Mouse (Mus musculus) midbrain, postnatal 0 days (tissue): ENCODE measurements around the gene Muc1. TPM values are rescaled to one million over a fixed set of nuclear protein-coding genes. Genes with fewer than 3 reads are reported as not detected.

ENCODE experiments used
- ATAC-seq: fragments of 200-750 bp; cut with Nextera tagmentation; 2 replicates; pipeline ENCODE4 v1.8.0; 2017; ENCODE audit warnings: moderate number of reproducible peaks, mild to moderate bottlenecking, moderate TSS enrichment, moderate library complexity; ENCODE audit not compliant: low FRiP score
- DNase-seq: peaks from one replicate; pipeline ENCODE4 v3.0.0-alpha.2; 2015; ENCODE audit warnings: low spot score
- H3K27ac ChIP-seq: fragments of 300-500 bp; sonication (generic); 2 replicates; pipeline ENCODE4 v1.5.1; 2014; ENCODE audit warnings: low read depth, mild to moderate bottlenecking, low read length, mixed read lengths
- H3K27me3 ChIP-seq: fragments of 300-500 bp; sonication (generic); 2 replicates; pipeline ENCODE4 v1.6.1; 2014; ENCODE audit warnings: low read length, control low read depth, mixed read lengths; ENCODE audit not compliant: insufficient read depth
- H3K36me3 ChIP-seq: fragments of 300-500 bp; sonication (generic); 2 replicates; pipeline ENCODE4 v1.6.1; 2014; ENCODE audit warnings: low read length, control low read depth, mixed read lengths; ENCODE audit not compliant: insufficient read depth
- H3K4me1 ChIP-seq: fragments of 300-500 bp; sonication (generic); 2 replicates; pipeline ENCODE4 v1.6.1; 2014; ENCODE audit warnings: mild to moderate bottlenecking, control low read depth, antibody characterized with exemption, low read length, mixed read lengths; ENCODE audit not compliant: insufficient read depth
- H3K4me2 ChIP-seq: fragments of 300-500 bp; sonication (generic); 2 replicates; pipeline ENCODE4 v1.6.1; 2014; ENCODE audit warnings: low read depth, mild to moderate bottlenecking, low read length, mixed read lengths; ENCODE audit not compliant: poor library complexity, severe bottlenecking
- H3K4me3 ChIP-seq: fragments of 300-500 bp; sonication (generic); 2 replicates; pipeline ENCODE4 v1.5.1; 2014; ENCODE audit warnings: low read depth, mild to moderate bottlenecking, low read length, moderate library complexity
- H3K9ac ChIP-seq: fragments of 300-500 bp; sonication (generic); replicated peaks from 2 replicates; pipeline ENCODE4 v1.6.1; 2014; ENCODE audit warnings: mild to moderate bottlenecking, low read length, moderate library complexity, mixed read lengths; ENCODE audit not compliant: poor library complexity, severe bottlenecking
- H3K9me3 ChIP-seq: fragments of 300-500 bp; sonication (generic); 2 replicates; pipeline ENCODE4 v1.6.1; 2016; ENCODE audit warnings: low read length, control low read depth
- CTCF ChIP-seq: IDR thresholded peaks from 2 replicates; pipeline ENCODE4 v1.5.1; 2016; ENCODE audit warnings: antibody characterized with exemption, mild to moderate bottlenecking
- WGBS: fragments of 180-500 bp; shearing (Covaris S2); extraction: QIAGEN DNeasy Blood & Tissue Kit; methylation state at CpG from one replicate; pipeline ENCODE4 v1.1.7; 2014; 5-methylcytosine and 5-hydroxymethylcytosine counted together
- polyA plus RNA-seq: library from polyadenylated mRNA; unstranded; fragments of >200 nt; fragmentation: Nextera tagmentation; extraction: Ambion mirVana; gene quantifications from 2 replicates; pipeline ENCODE4 v1.2.1, GENCODE M21; 2015
- total RNA-seq: library from RNA; depleted of rRNA; stranded (reverse); fragments of >200 nt; gene quantifications from 2 replicates; pipeline ENCODE4 v1.2.3, GENCODE M21; 2014

Gene Muc1
- total and polyA plus RNA-seq, 2 experiments from 2014 or later, result 0.52 to 3.8 TPM

DNA sequence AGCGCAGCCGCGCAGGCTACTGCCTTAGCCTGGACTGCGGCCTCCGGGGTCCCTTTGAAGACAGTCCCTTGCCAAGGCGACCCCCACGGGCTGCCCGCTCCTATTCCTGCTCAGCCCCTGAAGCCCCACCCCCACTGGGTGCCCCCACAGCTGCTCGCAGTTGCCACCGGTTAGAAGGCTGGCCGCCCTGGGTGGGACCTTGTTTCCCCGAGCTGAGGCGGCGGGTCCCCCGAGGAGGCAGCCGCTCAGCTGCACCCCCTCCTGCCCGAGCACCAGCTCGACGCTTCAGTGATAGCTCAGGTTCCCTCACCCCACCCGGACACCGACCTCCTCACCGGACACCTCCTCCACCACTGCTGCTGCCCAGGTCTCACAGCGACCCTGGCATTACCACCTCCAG is 41.7 kb upstream of the Muc1 start:
- no peaks in the 10 kb centered on the region for H3K27me3 ChIP-seq
- H3K4me2 ChIP-seq, result no peak overlapping the region

DNA sequence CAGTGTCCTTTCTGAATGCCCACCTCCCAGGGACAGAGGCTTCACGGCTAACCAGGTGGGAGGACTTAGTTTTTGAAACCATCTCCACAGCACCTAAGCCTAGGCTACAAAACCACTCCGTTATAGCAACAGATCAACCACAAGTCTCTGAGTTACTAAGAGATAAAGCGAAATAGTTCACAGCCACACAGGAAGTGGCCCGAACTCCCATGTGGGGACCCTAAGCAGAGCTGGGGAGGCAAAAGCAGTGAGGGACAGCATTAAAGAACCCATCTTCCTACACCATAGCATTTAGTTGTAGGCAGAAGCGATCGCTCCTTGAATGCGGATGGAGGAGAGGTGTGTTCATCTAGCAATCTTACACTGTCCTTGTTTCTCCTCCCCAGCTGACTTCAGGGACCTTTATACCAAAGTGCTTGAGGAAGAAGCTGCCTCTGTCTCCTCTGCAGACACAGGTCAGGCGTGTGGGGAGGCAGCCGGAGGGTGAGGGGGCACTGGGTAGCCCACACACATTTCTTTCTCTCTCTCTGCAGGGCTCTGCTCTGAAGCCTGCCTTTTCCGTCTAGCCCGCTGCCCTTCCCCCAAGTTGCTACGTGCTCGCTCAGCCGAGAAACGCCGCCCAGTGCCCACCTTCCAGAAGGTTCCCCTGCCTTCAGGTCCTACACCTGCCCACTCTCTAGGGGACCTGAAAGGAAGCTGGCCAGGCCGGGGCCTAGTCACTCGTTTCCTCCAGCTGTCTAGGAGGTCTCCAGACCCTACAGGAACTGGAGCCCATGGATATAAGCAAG is 41.0 kb upstream of the Muc1 start:
- DNase-seq (no peak), ATAC-seq (no peak)
- no peaks in the 10 kb centered on the region for H3K9me3 ChIP-seq
- no peak overlapping the region for H3K4me3 ChIP-seq
- H3K27ac ChIP-seq, result no peak overlapping the region
- no peak for TF ChIP-seq CTCF
- WGBS, result 57% methylated on average over 17 of the region's 18 CpGs
- H3K36me3 ChIP-seq, result peaks cover 18% of the 10 kb centered on the region; the same call in 1 of the 2 replicates
- no peak overlapping the region for H3K4me2 ChIP-seq
- no peaks in the 10 kb centered on the region for H3K27me3 ChIP-seq
- peaks cover 8% of the 10 kb centered on the region; the same call in 1 of the 2 replicates for H3K4me1 ChIP-seq
- no peak overlapping the region for H3K9ac ChIP-seq

More for the DNA sequence above, 41.7 kb upstream of the Muc1 start:
- DNase-seq (no peak), ATAC-seq (no peak)
- Histone ChIP-seq H3K9me3 (no peaks in the 10 kb centered on the region), H3K9ac (no peak overlapping the region), H3K27ac (no peak overlapping the region), H3K4me1 (peaks cover 8% of the 10 kb centered on the region; the same call in 1 of the 2 replicates), H3K36me3 (peaks cover 20% of the 10 kb centered on the region), H3K4me3 (no peak overlapping the region)
- TF ChIP-seq CTCF, result no peak
- WGBS, result 41% methylated on average over 23 of the region's 23 CpGs

DNA sequence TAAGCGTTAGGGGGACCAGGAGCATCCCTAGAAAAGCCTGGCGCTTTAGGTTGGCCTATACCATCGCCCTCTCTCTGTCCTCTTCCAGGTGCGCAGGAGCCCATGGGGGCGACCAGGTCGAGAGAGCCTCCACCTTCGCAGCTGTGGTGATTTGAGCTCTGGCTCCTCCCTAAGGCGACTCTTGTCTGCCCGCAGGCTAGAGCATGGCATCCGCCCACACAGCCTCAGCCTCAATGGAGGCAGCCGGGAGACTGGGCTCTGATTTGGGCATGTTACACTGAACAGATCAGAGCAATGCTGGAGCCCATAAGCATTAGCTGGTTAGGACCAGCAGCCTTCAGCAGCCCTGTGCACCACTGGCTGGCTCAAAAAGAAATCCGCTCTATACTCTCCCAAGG is 40.4 kb upstream of the Muc1 start:
- H3K27ac ChIP-seq, result no peak overlapping the region
- no peak overlapping the region for H3K9ac ChIP-seq
- H3K27me3 ChIP-seq, result no peaks in the 10 kb centered on the region
- no peak overlapping the region for H3K4me2 ChIP-seq
- no peak for ATAC-seq
- H3K36me3 ChIP-seq, result peaks cover 18% of the 10 kb centered on the region; the same call in 1 of the 2 replicates
- TF ChIP-seq CTCF, result no peak
- peaks cover 8% of the 10 kb centered on the region; the same call in 1 of the 2 replicates for H3K4me1 ChIP-seq
- H3K9me3 ChIP-seq, result no peaks in the 10 kb centered on the region
- no peak for DNase-seq
- 72% methylated on average over 12 of the region's 12 CpGs for WGBS
- H3K4me3 ChIP-seq, result no peak overlapping the region

DNA sequence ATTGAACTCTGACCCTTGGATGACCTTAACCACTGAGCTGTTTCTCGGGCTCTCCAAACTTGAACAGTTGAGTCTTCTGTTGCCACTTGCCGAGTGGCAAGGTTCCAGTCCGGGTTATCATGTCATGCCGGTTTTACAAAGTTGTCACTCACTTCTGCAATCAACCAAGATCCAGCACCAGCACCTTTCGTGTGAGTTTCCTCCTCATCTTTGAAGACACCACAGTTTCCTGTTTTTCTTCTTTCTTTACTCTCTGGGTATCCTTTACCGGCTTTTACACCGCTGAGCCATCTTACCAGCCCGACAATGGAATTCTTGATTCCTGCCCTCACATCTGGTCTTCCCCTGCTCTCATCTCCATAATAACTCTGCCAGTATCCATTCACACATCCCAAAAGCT is 38.4 kb upstream of the Muc1 start:
- Histone ChIP-seq H3K4me1 (no peaks in the 10 kb centered on the region), H3K4me3 (no peak overlapping the region), H3K27ac (no peak overlapping the region), H3K9me3 (no peaks in the 10 kb centered on the region), H3K36me3 (peaks cover 18% of the 10 kb centered on the region; the same call in 1 of the 2 replicates), H3K4me2 (no peak overlapping the region), H3K9ac (no peak overlapping the region), H3K27me3 (no peaks in the 10 kb centered on the region)
- WGBS, result 86% methylated on average over 8 of the region's 8 CpGs
- TF ChIP-seq CTCF, result no peak
- no peak for ATAC-seq
- no peak for DNase-seq

DNA sequence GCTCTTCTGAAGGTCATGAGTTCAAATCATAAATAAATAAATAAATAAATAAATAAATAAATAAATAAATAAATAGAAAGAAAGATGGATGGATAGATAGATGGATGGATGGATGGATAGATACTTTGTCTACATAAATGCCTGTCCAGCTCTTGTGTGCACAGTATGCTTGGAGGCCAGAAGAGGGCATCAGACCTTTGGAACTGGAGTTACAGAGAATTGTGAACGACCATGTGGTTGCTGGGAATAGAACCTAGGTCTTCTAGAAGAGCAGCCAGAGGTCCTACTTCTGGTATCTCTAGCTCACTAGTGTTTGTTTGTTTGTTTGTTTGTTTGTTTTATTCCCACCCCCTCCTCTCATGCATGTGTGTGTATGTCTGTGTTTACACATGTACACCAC is 35.5 kb upstream of the Muc1 start:
- H3K27me3 ChIP-seq, result no peaks in the 10 kb centered on the region
- 78% methylated on average over 1 of the region's 1 CpGs for WGBS
- H3K4me3 ChIP-seq, result no peak overlapping the region
- H3K9me3 ChIP-seq, result no peaks in the 10 kb centered on the region
- no peak for ATAC-seq
- TF ChIP-seq CTCF, result peak; percentile 39
- H3K4me2 ChIP-seq, result no peak overlapping the region
- no peak for DNase-seq
- peaks cover 7% of the 10 kb centered on the region; the same call in 1 of the 2 replicates for H3K36me3 ChIP-seq
- H3K27ac ChIP-seq, result no peak overlapping the region
- H3K9ac ChIP-seq, result no peak overlapping the region
- H3K4me1 ChIP-seq, result no peaks in the 10 kb centered on the region

DNA sequence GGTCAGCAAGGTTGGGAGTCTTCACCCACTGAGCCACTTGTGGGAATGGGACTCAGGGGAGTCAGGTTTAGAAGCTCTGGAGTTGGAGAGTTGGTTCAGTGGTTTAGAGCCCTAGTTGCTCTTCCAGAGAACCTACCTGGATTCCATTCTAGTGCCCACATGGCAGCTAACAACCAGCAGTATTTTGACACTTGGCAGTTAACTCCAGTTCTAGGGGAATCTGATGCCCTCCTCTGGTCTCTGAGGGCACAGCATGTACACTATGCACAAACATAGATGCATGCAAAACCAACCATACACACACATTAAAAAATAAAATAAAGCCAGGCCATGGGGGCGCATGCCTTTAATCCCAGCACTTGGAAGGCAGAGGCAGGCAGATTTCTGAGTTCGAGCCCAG is 35.0 kb upstream of the Muc1 start:
- H3K4me3 ChIP-seq, result no peak overlapping the region
- H3K4me1 ChIP-seq, result no peaks in the 10 kb centered on the region
- H3K27me3 ChIP-seq, result no peaks in the 10 kb centered on the region
- ATAC-seq (no peak), DNase-seq (no peak)
- TF ChIP-seq CTCF, result peak; percentile 57
- H3K9me3 ChIP-seq, result no peaks in the 10 kb centered on the region
- no peak overlapping the region for H3K27ac ChIP-seq
- 0 out of 2 replicates have a peak, but pooled peaks cover 2% of the 10 kb centered on the region for H3K36me3 ChIP-seq
- no peak overlapping the region for H3K9ac ChIP-seq
- no peak overlapping the region for H3K4me2 ChIP-seq
- WGBS, result 91% methylated on average over 2 of the region's 2 CpGs
